In genomic region chr4:142853924-142854323, GRCm38 (mm10) we compare ENCODE assay signal across 13 mouse cellular contexts.
DNase-seq lines count a peak whose midpoint lies in the region; ATAC-seq and TF ChIP-seq lines count a peak whose summit lies in the region.
"Had no signal": no experiment of that assay in that cellular context is flagged by ENCODE, and none has a peak within 500 bp of the region (broad histone marks: within the 10 kb centered on the region; RNA-seq: fewer than 3 reads in every experiment).

No protein-coding gene starts in this region.

- TF ChIP-seq CTCF in lung, postnatal 0 days (IDR thresholded peaks at IDR 0.05): no peak

- no peaks in the 10 kb centered on the region for H3K27me3 ChIP-seq in lung, postnatal 0 days (replicated peaks; ENCODE audit: insufficient read depth, low read length)
- no peaks in the 10 kb centered on the region for H3K27me3 ChIP-seq in liver, embryonic 12.5 days (replicated peaks)
- H3K27me3 ChIP-seq: hindbrain, embryonic 15.5 days; Patski had no signal

- WGBS in lung, postnatal 0 days: 68% methylated on average over 15 of the region's 15 CpGs
- 81% methylated on average over 15 of the region's 15 CpGs for WGBS in liver, embryonic 12.5 days (ENCODE audit: insufficient replicate concordance)

- no peak for ATAC-seq in lung, postnatal 0 days
- no peak for ATAC-seq in liver, embryonic 12.5 days
- ATAC-seq: Patski had no signal

- no peak overlapping the region for H3K9ac ChIP-seq in lung, postnatal 0 days (replicated peaks; ENCODE audit: low read depth)
- H3K9ac ChIP-seq in liver, embryonic 12.5 days: no peak overlapping the region
- H3K9ac ChIP-seq: hindbrain, embryonic 15.5 days; liver, embryonic 14.5 days had no signal

- H3K9me3 ChIP-seq in lung, postnatal 0 days (ENCODE audit: low read length): no peaks in the 10 kb centered on the region
- H3K9me3 ChIP-seq in liver, embryonic 12.5 days (replicated peaks): no peaks in the 10 kb centered on the region
- H3K9me3 ChIP-seq: forebrain, embryonic 10.5 days; hindbrain, embryonic 15.5 days had no signal

- no peak for TF ChIP-seq EP300 in lung, postnatal 0 days (IDR thresholded peaks at IDR 0.05)

- H3K4me2 ChIP-seq in lung, postnatal 0 days (replicated peaks; ENCODE audit: low read depth, low read length): 0 out of 2 replicates have a peak overlapping the region, but pooled peaks have one; percentile 25
- H3K4me2 ChIP-seq in liver, embryonic 12.5 days: no peak overlapping the region
- H3K4me2 ChIP-seq: hindbrain, embryonic 15.5 days had no signal

- H3K4me3 ChIP-seq in lung, postnatal 0 days (ENCODE audit: low read depth, low read length): no peak overlapping the region
- H3K4me3 ChIP-seq in liver, embryonic 12.5 days: no peak overlapping the region
- H3K4me3 ChIP-seq: forebrain, embryonic 10.5 days; hindbrain, embryonic 15.5 days had no signal

- peak; percentile 33 for DNase-seq in cerebellum, adult 11-12 months
- no peak for DNase-seq in cerebellum, adult 11 months
- DNase-seq in lung, postnatal 0 days (ENCODE audit: low spot score): no peak
- DNase-seq in lung, postnatal 14 days: no peak
- DNase-seq in left cerebral cortex, adult 8-10 months (ENCODE audit: low spot score in 2 of 2): peak; percentile 29 to 41
- peak; percentile 43 for DNase-seq in right cerebral cortex, postnatal 36 days (ENCODE audit: low spot score in 2 of 2)
- no peak for DNase-seq in spleen, adult 18-20 months
- DNase-seq: kidney, adult 8-10 months had no signal

- H3K36me3 ChIP-seq in lung, postnatal 0 days (ENCODE audit: insufficient read depth, low read length): no peaks in the 10 kb centered on the region
- no peaks in the 10 kb centered on the region for H3K36me3 ChIP-seq in liver, embryonic 12.5 days
- H3K36me3 ChIP-seq: forebrain, embryonic 10.5 days; hindbrain, embryonic 15.5 days had no signal

- H3K4me1 ChIP-seq in lung, postnatal 0 days (ENCODE audit: insufficient read depth, low read depth, low read length): no peaks in the 10 kb centered on the region
- H3K4me1 ChIP-seq in liver, embryonic 12.5 days: no peaks in the 10 kb centered on the region
- H3K4me1 ChIP-seq: forebrain, embryonic 10.5 days had no signal

- no peak overlapping the region for H3K27ac ChIP-seq in lung, postnatal 0 days (ENCODE audit: low read length)
- no peak overlapping the region for H3K27ac ChIP-seq in liver, embryonic 12.5 days
- H3K27ac ChIP-seq: forebrain, embryonic 10.5 days; hindbrain, embryonic 15.5 days; liver, embryonic 14.5 days had no signal

Comparison
In these comparisons a context has a peak if more than half of its experiments do, and no peak if none do; other contexts are left out.
1. DNase-seq: peak in cerebellum, adult 11-12 months (single experiment), left cerebral cortex, adult 8-10 months (2 of 2) and right cerebral cortex, postnatal 36 days (2 of 2); none in cerebellum, adult 11 months (single experiment), lung, postnatal 0 days (single experiment), lung, postnatal 14 days (single experiment) and spleen, adult 18-20 months (0 of 2).